Mouse (Mus musculus) intestine, embryonic 15.5 days (tissue): ENCODE results near the gene Zbtb42. TPM values are rescaled to one million over a fixed set of nuclear protein-coding genes. Genes with fewer than 3 reads are reported as not detected.

ENCODE experiments used
- ATAC-seq: fragments of 200-750 bp; cut with Nextera tagmentation; 2 replicates; pipeline ENCODE4 v1.8.0; 2017; ENCODE audit warnings: moderate TSS enrichment, moderate library complexity
- H3K27ac ChIP-seq: fragments of 300-500 bp; sonication (generic); 2 replicates; pipeline ENCODE4 v1.5.1; 2015; ENCODE audit warnings: mild to moderate bottlenecking, inconsistent platforms
- H3K27me3 ChIP-seq: fragments of 300-500 bp; sonication (generic); replicated peaks from 2 replicates; pipeline ENCODE4 v1.6.1; 2015; ENCODE audit warnings: inconsistent platforms
- H3K36me3 ChIP-seq: fragments of 300-500 bp; sonication (generic); 2 replicates; pipeline ENCODE4 v1.6.1; 2015; ENCODE audit warnings: inconsistent platforms
- H3K4me1 ChIP-seq: fragments of 300-500 bp; sonication (generic); replicated peaks from 2 replicates; pipeline ENCODE4 v1.6.1; 2015; ENCODE audit warnings: inconsistent platforms
- H3K4me2 ChIP-seq: fragments of 300-500 bp; sonication (generic); replicated peaks from 2 replicates; pipeline ENCODE4 v1.6.1; 2015; ENCODE audit warnings: mild to moderate bottlenecking, inconsistent platforms
- H3K4me3 ChIP-seq: fragments of 300-500 bp; sonication (generic); replicated peaks from 2 replicates; pipeline ENCODE4 v1.5.1; 2015; ENCODE audit warnings: inconsistent platforms
- H3K9ac ChIP-seq: fragments of 300-500 bp; sonication (generic); 2 replicates; pipeline ENCODE4 v1.6.1; 2015; ENCODE audit warnings: inconsistent platforms
- H3K9me3 ChIP-seq: fragments of 300-500 bp; sonication (generic); 2 replicates; pipeline ENCODE4 v1.6.1; 2016; ENCODE audit warnings: inconsistent platforms
- WGBS: fragments of 180-500 bp; shearing (Covaris S2); methylation state at CpG from one replicate; pipeline ENCODE4 v1.1.7; 2015; 5-methylcytosine and 5-hydroxymethylcytosine counted together
- polyA plus RNA-seq: library from polyadenylated mRNA; unstranded; fragments of >200 nt; fragmentation: Nextera tagmentation; extraction: Ambion mirVana; gene quantifications from 2 replicates; pipeline ENCODE4 v1.2.1, GENCODE M21; 2015

Gene Zbtb42
- polyA plus RNA-seq, 1 experiment from 2014 or later: 7.5 TPM

DNA sequence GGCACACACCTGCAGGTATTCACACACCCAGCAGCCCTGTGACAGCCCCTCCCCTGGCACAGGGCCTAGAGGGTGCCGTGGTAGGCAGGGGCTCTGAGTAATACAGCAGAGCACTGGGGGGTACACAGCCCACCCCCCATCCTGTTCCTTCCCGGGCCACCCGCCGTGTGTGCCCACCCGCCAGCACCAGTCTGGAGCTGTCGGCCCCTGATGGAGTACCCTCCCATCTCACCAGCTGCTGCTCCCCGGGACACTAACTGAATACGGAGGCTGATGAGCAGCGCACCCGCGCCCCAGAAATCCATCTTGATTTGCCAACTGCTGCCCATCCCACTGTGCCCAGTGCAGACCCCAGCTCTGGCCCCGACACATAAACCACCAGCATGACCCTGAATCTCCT lies 14.9 kb upstream of the Zbtb42 start:
- H3K9ac ChIP-seq: no peak overlapping the region
- H3K4me1 ChIP-seq: peaks cover 85% of the 10 kb centered on the region
- WGBS: 80% methylated on average over 12 of the region's 12 CpGs
- H3K4me2 ChIP-seq: no peak overlapping the region
- H3K27ac ChIP-seq: peak overlapping the region; percentile 88; the same call in 1 of the 2 replicates
- no peaks in the 10 kb centered on the region for H3K9me3 ChIP-seq
- no peak overlapping the region for H3K4me3 ChIP-seq
- H3K27me3 ChIP-seq: no peaks in the 10 kb centered on the region
- peaks cover 55% of the 10 kb centered on the region for H3K36me3 ChIP-seq
- ATAC-seq: no peak

- Histone ChIP-seq H3K36me3 (peaks cover 55% of the 10 kb centered on the region), H3K4me1 (peaks cover 86% of the 10 kb centered on the region), H3K4me3 (no peak overlapping the region), H3K4me2 (no peak overlapping the region), H3K9ac (no peak overlapping the region), H3K9me3 (no peaks in the 10 kb centered on the region), H3K27ac (peak overlapping the region; percentile 2; the same call in 1 of the 2 replicates), H3K27me3 (no peaks in the 10 kb centered on the region)
- 44% methylated on average over 2 of the region's 2 CpGs for WGBS
- ATAC-seq: no peak
Observed at GRCm38 (mm10) chr12:112664124-112664523, 14.5 kb upstream of the Zbtb42 start.

DNA sequence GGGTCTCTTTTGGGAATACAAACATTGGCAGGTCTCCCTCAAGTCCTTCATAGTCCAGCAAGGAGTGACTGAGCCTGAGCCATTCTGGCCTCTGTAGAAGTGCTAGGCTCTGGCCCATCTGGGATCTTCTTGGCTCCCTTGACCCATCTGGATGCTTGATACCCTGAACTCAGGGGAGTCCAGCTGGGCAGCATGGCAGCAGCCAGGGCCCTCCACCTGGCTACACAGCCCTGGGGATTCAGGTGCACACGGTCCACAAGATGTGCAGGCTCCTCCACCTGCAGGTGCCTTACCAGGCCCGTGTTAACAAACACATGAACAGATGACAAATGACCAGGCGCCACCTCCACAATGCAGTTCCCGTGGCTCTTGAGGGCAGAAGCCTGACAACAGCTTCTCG lies 14.0 kb upstream of the Zbtb42 start:
- Histone ChIP-seq H3K4me2 (no peak overlapping the region), H3K9me3 (no peaks in the 10 kb centered on the region), H3K27me3 (no peaks in the 10 kb centered on the region), H3K4me3 (no peak overlapping the region), H3K27ac (0 out of 2 replicates have a peak overlapping the region, but pooled peaks have one; percentile 70), H3K9ac (no peak overlapping the region), H3K4me1 (peaks cover 85% of the 10 kb centered on the region), H3K36me3 (peaks cover 55% of the 10 kb centered on the region)
- no peak for ATAC-seq
- WGBS: 53% methylated on average over 5 of the region's 5 CpGs

DNA sequence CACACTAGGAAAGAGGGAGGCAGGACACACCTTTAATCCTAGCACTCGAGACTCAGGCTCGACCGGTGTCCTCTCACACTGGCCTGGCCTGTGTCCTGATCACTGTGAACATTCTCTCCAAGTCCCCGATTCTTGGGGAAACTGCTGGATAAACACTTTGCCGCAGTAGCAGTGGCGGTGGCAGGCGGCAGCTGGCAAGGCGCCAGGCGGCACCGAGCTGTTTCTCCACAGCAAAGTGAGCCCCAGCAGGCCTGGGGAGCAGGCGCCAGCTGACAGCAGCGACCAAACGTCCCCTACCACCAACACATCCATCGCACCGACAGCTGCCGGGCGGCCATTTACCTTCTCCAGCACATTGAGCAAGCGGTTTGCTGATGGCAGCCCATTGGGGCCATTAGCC lies 13.2 kb upstream of the Zbtb42 start:
- peaks cover 56% of the 10 kb centered on the region for H3K36me3 ChIP-seq

DNA sequence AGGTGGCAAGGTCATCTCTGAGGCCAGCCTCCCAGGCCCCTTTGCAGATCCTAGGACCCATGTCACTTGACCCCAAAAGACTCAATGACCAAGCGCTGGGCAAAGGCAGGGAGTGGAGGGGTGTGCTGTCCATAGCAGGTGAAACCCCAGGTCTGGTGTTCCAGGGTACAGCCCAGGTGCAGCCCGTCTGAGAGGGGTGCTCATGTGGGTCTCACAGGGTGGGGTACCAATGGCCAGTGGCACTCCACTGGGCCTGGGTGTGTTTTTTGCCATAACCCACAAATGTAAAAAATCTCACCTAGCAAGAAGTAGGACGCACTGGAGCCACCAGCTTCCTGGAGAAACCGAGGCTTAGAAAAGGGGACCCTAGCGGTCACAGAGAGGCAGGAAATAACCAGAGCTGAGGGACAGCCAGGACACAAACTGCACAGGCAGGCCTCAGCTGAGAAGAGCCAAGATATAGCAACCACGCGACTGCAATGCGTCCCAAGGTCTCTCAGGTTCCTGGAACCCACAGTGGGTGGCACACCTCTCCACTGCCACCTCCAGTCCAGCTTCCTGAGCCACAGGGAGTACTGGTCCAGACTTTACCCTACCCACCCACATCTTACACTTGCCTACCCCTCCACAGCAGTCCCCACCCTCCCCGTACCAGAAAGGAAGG lies 12.6 kb upstream of the Zbtb42 start:
- Histone ChIP-seq H3K4me2 (peak overlapping the region; percentile 22; the same call in 1 of the 2 replicates), H3K4me3 (no peak overlapping the region), H3K9me3 (no peaks in the 10 kb centered on the region), H3K9ac (peak overlapping the region; percentile 10; the same call in 1 of the 2 replicates), H3K27ac (peak overlapping the region; percentile 70), H3K36me3 (peaks cover 59% of the 10 kb centered on the region), H3K4me1 (peaks cover 86% of the 10 kb centered on the region), H3K27me3 (no peaks in the 10 kb centered on the region)
- 86% methylated on average over 9 of the region's 9 CpGs for WGBS
- no peak for ATAC-seq

More for the DNA sequence above, 13.2 kb upstream of the Zbtb42 start:
- Histone ChIP-seq H3K4me1 (peaks cover 86% of the 10 kb centered on the region), H3K27ac (peak overlapping the region; percentile 70), H3K9me3 (no peaks in the 10 kb centered on the region), H3K27me3 (no peaks in the 10 kb centered on the region), H3K4me3 (no peak overlapping the region), H3K9ac (peak overlapping the region; percentile 10; the same call in 1 of the 2 replicates), H3K4me2 (peak overlapping the region; percentile 22; the same call in 1 of the 2 replicates)
- 38% methylated on average over 18 of the region's 18 CpGs for WGBS
- ATAC-seq: no peak

- no peak overlapping the region for H3K4me3 ChIP-seq
- H3K27me3 ChIP-seq: no peaks in the 10 kb centered on the region
- peaks cover 86% of the 10 kb centered on the region for H3K4me1 ChIP-seq
- WGBS: 79% methylated on average over 10 of the region's 10 CpGs
- H3K27ac ChIP-seq: no peak overlapping the region
- no peak overlapping the region for H3K9ac ChIP-seq
- peaks cover 55% of the 10 kb centered on the region for H3K36me3 ChIP-seq
- no peak for ATAC-seq
- no peaks in the 10 kb centered on the region for H3K9me3 ChIP-seq
- no peak overlapping the region for H3K4me2 ChIP-seq
Observed at GRCm38 (mm10) chr12:112667619-112668297, 10.9 kb upstream of the Zbtb42 start.

DNA sequence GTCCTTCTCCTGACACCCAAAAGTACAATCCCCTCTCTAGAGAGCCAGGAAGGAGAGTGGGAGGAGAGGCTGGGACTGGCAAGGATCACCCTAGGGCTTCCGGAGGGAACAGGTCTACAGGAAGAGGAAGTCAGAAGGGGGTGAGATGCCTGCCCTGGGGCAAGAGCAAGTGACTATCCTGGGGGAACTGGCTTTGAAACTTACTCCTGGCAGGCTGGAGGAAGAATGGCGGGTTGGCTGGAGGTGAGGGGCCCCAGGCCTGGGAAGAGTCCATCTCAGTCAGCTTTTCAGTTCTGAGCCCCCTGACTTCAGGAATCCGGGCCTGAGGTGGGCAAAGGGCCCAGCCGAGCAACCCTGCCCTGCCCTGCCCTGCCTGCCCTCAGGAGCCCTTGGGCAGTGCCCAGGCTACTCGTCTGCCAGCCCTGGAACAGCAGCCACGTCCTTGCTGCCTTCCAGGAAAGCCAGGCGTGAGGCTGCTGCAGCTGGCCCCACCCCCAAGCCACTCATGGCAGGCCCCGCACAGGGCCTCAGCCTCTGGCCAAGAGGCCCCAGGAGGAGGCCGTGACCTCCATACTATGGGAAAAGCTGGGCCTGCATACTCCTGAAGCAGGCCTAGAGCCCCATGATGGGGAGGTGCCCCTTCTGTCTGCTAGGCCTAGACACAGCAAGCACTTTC lies 7.8 kb upstream of the Zbtb42 start:
- ATAC-seq: no peak
- Histone ChIP-seq H3K9ac (peak overlapping the region; percentile 24), H3K27me3 (no peaks in the 10 kb centered on the region), H3K4me1 (peaks cover 73% of the 10 kb centered on the region), H3K27ac (peak overlapping the region; percentile 37; the same call in 1 of the 2 replicates), H3K36me3 (peaks cover 41% of the 10 kb centered on the region), H3K4me2 (peak overlapping the region; percentile 89), H3K4me3 (peak overlapping the region; percentile 97), H3K9me3 (no peaks in the 10 kb centered on the region)
- WGBS: 28% methylated on average over 9 of the region's 9 CpGs

- 67% methylated on average over 7 of the region's 7 CpGs for WGBS
- Histone ChIP-seq H3K27ac (peak overlapping the region; percentile 37; the same call in 1 of the 2 replicates), H3K4me1 (peaks cover 64% of the 10 kb centered on the region)
Observed at GRCm38 (mm10) chr12:112671891-112672290, 6.7 kb upstream of the Zbtb42 start.

GRCm38 (mm10) chr12:112672744-112673575 lies 5.7 kb upstream of the Zbtb42 start:
- Histone ChIP-seq H3K9ac (peak overlapping the region; percentile 99), H3K9me3 (no peaks in the 10 kb centered on the region), H3K4me1 (peaks cover 67% of the 10 kb centered on the region), H3K4me2 (peak overlapping the region; percentile 89), H3K27me3 (no peaks in the 10 kb centered on the region), H3K27ac (peak overlapping the region; percentile 99), H3K36me3 (peaks cover 32% of the 10 kb centered on the region), H3K4me3 (peak overlapping the region; percentile 97)
- WGBS: 2% methylated on average over 21 of the region's 21 CpGs
- ATAC-seq: peak; percentile 14

More at GRCm38 (mm10) chr12:112671891-112672290, 6.7 kb upstream of the Zbtb42 start:
- Histone ChIP-seq H3K4me3 (peak overlapping the region; percentile 97), H3K36me3 (peaks cover 38% of the 10 kb centered on the region), H3K9ac (peak overlapping the region; percentile 99; the same call in 1 of the 2 replicates), H3K27me3 (no peaks in the 10 kb centered on the region), H3K4me2 (peak overlapping the region; percentile 89), H3K9me3 (no peaks in the 10 kb centered on the region)
- no peak for ATAC-seq

DNA sequence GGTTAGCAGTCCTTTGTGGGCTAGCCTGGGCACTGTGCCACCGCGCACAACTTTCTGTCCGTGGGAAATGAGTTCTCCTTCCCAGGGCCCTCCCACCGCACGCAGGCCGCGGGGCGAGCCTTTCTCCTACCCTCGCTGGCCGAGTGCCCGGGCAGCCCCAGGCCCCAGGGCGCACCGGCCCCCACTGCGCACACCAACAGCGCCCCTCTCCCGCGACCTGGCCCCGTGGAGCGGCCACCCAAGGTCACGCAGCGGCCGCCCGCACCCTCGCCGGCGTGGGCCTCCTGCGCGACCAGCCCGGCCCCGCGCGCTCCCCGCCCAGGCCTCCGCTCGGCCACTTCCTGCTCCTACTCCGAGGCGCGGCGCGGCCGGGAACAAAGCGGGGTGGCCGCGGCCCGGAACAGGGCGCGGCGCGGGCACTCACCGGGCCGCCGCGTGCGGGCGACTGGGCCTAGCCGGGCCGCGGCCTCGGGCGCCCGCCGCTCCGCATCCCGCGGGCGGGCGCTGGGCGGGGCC lies 5.0 kb upstream of the Zbtb42 start:
- Histone ChIP-seq H3K4me2 (peak overlapping the region; percentile 89), H3K27me3 (no peaks in the 10 kb centered on the region), H3K27ac (peak overlapping the region; percentile 99), H3K4me1 (peaks cover 68% of the 10 kb centered on the region), H3K9me3 (no peaks in the 10 kb centered on the region), H3K4me3 (peak overlapping the region; percentile 97), H3K36me3 (peaks cover 25% of the 10 kb centered on the region), H3K9ac (peak overlapping the region; percentile 99)
- ATAC-seq: peak; percentile 12
- under 1% methylated on average over 41 of the region's 68 CpGs for WGBS
